Mouse (Mus musculus) urinary bladder, postnatal 10 days (tissue): ENCODE results near the gene Olfr1276.

Source experiments
- DNase-seq: peaks from one replicate; pipeline ENCODE4 v3.0.0; 2022; ENCODE audit warnings: low spot score

Olfr1276 gene

GRCm38 (mm10) chr2:111254216-111254615, at the start of gene Olfr1276:
Gene Olfr1276, plus strand, starts transcription at chr2:111254516.
- no peak for DNase-seq

- DNase-seq: no peak
These were observed 24.8 kb upstream of the Olfr1276 start, which contains the start of gene 4930430A15Rik for GRCm38 (mm10) chr2:111229502-111229901. Gene 4930430A15Rik, minus strand, starts transcription at chr2:111229602.

GRCm38 (mm10) chr2:111235186-111235585, 19.1 kb upstream of the Olfr1276 start, which contains the start of gene Olfr1275:
Gene Olfr1275, minus strand, starts transcription at chr2:111235286.
- DNase-seq: no peak

GRCm38 (mm10) chr2:111274006-111274405, 19.7 kb downstream of the Olfr1276 start, which contains the start of gene Olfr1277:
Gene Olfr1277, minus strand, starts transcription at chr2:111274106.
- DNase-seq: no peak

GRCm38 (mm10) chr2:111289836-111290235, 35.5 kb downstream of the Olfr1276 start, which contains the start of gene Olfr1278:
Gene Olfr1278, plus strand, starts transcription at chr2:111290136.
- DNase-seq: no peak

GRCm38 (mm10) chr2:111298541-111298940, 44.2 kb downstream of the Olfr1276 start:
- no peak for DNase-seq

- DNase-seq: no peak
These were observed 46.1 kb downstream of the Olfr1276 start, which contains the start of gene Olfr1279 for GRCm38 (mm10) chr2:111300374-111300773. Gene Olfr1279, plus strand, starts transcription at chr2:111300635.
